Mouse (Mus musculus) liver, adult 2 months (tissue): ENCODE results near the gene Sumo2. TPM values are rescaled to one million over a fixed set of nuclear protein-coding genes. Genes with fewer than 3 reads are reported as not detected.
A peak's percentile ranks its signal among the peaks of the same experiment; 100 is the strongest.

Experiments
- DNase-seq: peaks from one replicate; pipeline ENCODE4 v3.0.0-alpha.2; 2011; ENCODE audit warnings: low read depth, low spot score; ENCODE audit errors: extremely low read depth
- H3K27ac ChIP-seq: fragments of 200-500 bp; replicated peaks from 2 replicates; pipeline ENCODE4 v1.5.1; 2012; ENCODE audit warnings: low read depth, mild to moderate bottlenecking, control low read depth, inconsistent platforms, low read length; ENCODE audit not compliant: insufficient read depth
- H3K27me3 ChIP-seq: fragments of 200-500 bp; 2 replicates; pipeline ENCODE4 v1.6.1; 2012; ENCODE audit warnings: mild to moderate bottlenecking, moderate library complexity, low read length, inconsistent platforms; ENCODE audit not compliant: control insufficient read depth, insufficient read depth
- H3K36me3 ChIP-seq: fragments of 200-500 bp; 2 replicates; pipeline ENCODE4 v1.6.1; 2012; ENCODE audit warnings: low read length, inconsistent platforms; ENCODE audit not compliant: control insufficient read depth, insufficient read depth
- H3K4me1 ChIP-seq: fragments of 200-500 bp; 2 replicates; pipeline ENCODE4 v1.6.1; 2011; ENCODE audit warnings: low read length; ENCODE audit not compliant: control insufficient read depth, insufficient read depth
- H3K4me3 ChIP-seq: fragments of 200-500 bp; 2 replicates; pipeline ENCODE4 v1.5.1; 2011; ENCODE audit warnings: low read depth, mild to moderate bottlenecking, control low read depth, low read length, moderate library complexity; ENCODE audit not compliant: insufficient read depth
- H3K79me2 ChIP-seq: fragments of 200-500 bp; 2 replicates; pipeline ENCODE4 v1.6.1; 2012; ENCODE audit warnings: inconsistent platforms, mild to moderate bottlenecking, low read length, moderate library complexity; ENCODE audit not compliant: control insufficient read depth, insufficient read depth
- H3K9ac ChIP-seq: fragments of 200-500 bp; 2 replicates; pipeline ENCODE4 v1.6.1; 2012; ENCODE audit warnings: low read depth, mild to moderate bottlenecking, control low read depth, inconsistent platforms, low read length
- CTCF ChIP-seq: fragments of 200-500 bp; IDR thresholded peaks from 2 replicates; pipeline ENCODE4 v1.5.1; 2011; ENCODE audit warnings: low read depth, low read length, control low read depth
- POLR2A ChIP-seq: fragments of 200-500 bp; IDR thresholded peaks from 2 replicates; pipeline ENCODE4 v1.6.1; 2011; ENCODE audit warnings: low read length, control low read depth; ENCODE audit not compliant: insufficient read depth; ENCODE audit errors: extremely low read depth
- WGBS: fragments of 180-500 bp; shearing (Covaris S2); methylation state at CpG from one replicate; pipeline ENCODE4 v1.1.7; 2018; 5-methylcytosine and 5-hydroxymethylcytosine counted together
- polyA plus RNA-seq: library from polyadenylated mRNA; depleted of rRNA; stranded (reverse); fragments of >200 nt; gene quantifications from 2 replicates; pipeline ENCODE4 v1.2.3, GENCODE M21; 2012
- total RNA-seq: library from RNA; depleted of rRNA; stranded (reverse); fragments of >200 nt; gene quantifications from 2 replicates; pipeline ENCODE4 v1.2.3, GENCODE M21; 2014

The Sumo2 gene
- total and polyA plus RNA-seq, 2 experiments: 24.0 to 106 TPM

DNA sequence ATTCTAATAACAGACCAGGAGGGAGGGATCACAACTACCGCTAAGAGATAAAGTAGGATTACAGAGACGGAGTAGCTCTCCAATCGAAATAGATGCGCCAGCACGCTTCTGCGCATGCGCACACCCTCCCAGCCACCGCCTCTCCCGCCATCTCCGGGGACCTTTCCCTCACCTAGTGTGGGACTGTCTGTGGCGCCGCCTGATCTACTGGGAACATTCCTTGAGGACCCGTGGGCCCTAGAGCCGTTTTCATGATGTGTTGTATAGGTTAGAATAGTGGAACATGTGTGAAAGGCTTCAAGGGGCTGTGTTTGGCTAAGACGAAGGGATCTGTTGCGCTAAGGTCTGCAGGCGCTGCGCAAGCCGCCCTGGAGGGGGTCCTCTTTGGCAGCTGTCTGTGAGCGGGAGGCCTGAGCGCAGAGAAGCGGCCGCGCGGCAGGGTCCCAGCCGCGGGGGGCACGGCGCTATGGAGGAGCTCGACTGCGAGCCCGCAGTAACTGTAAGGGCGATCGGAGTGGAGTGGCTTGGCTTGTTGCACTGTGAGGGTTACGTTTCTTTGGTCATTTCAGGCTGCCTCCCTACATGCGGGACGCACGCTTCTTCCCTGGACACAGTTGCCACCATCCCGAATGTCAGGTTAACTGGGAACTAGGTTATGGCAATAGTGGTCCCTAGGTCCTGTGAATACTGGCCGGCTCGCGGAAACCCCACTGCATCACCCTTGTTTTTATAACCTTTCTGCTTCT lies 28.2 kb upstream of the Sumo2 start, which contains the start of gene Nup85:
Nup85 (plus strand) TSS at position 371 of the 746 bp plus-strand sequence.
- Histone ChIP-seq H3K27me3 (no peaks in the 10 kb centered on the region), H3K4me3 (peak within 1 kb of the TSS; percentile 77), H3K9ac (peak within 1 kb of the TSS; percentile 82), H3K27ac (peak within 1 kb of the TSS; percentile 63), H3K36me3 (peaks cover 15% of the 10 kb centered on the region; the same call in 1 of the 2 replicates), H3K4me1 (no peaks in the 10 kb centered on the region; the same call in 1 of the 2 replicates), H3K79me2 (peaks cover 3% of the 10 kb centered on the region; the same call in 1 of the 2 replicates)
- TF ChIP-seq POLR2A (peak; percentile 8; the same call in 1 of the 2 replicates), CTCF (no peak)
- under 1% methylated on average over 42 of the region's 42 CpGs for WGBS
- DNase-seq: peak; percentile 82

- 38% methylated on average over 4 of the region's 4 CpGs for WGBS
- Histone ChIP-seq H3K4me1 (no peaks in the 10 kb centered on the region; the same call in 1 of the 2 replicates), H3K79me2 (peaks cover 3% of the 10 kb centered on the region; the same call in 1 of the 2 replicates), H3K27me3 (no peaks in the 10 kb centered on the region), H3K36me3 (peaks cover 7% of the 10 kb centered on the region; the same call in 1 of the 2 replicates), H3K27ac (no peak overlapping the region), H3K4me3 (peak overlapping the region; percentile 34; the same call in 1 of the 2 replicates), H3K9ac (no peak overlapping the region)
- TF ChIP-seq CTCF: peak; percentile 4; the same call in 1 of the 2 replicates
- no peak for TF ChIP-seq POLR2A
- peak; percentile 38 for DNase-seq
Observed at GRCm38 (mm10) chr11:115563406-115563805, 27.3 kb upstream of the Sumo2 start.

- no peaks in the 10 kb centered on the region for H3K36me3 ChIP-seq
- TF ChIP-seq POLR2A (no peak), CTCF (no peak)
- H3K4me1 ChIP-seq: no peaks in the 10 kb centered on the region
- no peak overlapping the region for H3K4me3 ChIP-seq
- no peaks in the 10 kb centered on the region for H3K79me2 ChIP-seq
- no peak overlapping the region for H3K27ac ChIP-seq
- no peak overlapping the region for H3K9ac ChIP-seq
- 84% methylated on average over 17 of the region's 17 CpGs for WGBS
- H3K27me3 ChIP-seq: no peaks in the 10 kb centered on the region
- DNase-seq: no peak
Observed at GRCm38 (mm10) chr11:115555717-115556116, 19.6 kb upstream of the Sumo2 start.

DNA sequence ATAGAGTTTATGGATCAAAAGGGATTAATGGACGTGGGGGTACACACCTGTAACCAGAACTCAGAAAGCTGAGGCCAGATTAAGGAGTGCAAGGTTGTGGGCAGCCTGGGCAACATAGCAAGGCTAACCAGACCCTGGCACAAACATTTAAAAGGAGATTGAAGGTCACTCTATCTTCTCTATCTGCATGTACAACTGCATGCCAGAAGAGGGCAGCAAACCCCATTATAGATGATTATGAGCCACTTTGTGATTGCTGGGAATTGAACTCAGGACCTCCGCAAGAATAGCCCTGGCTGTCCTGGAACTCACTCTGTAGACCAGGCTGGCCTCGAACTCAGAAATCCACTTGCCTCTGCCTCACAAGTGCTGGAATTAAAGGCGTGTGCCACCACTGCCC lies 16.7 kb upstream of the Sumo2 start:
- H3K4me1 ChIP-seq: no peaks in the 10 kb centered on the region
- H3K4me3 ChIP-seq: no peak overlapping the region
- H3K79me2 ChIP-seq: no peaks in the 10 kb centered on the region
- H3K36me3 ChIP-seq: no peaks in the 10 kb centered on the region
- DNase-seq: peak; percentile 22
- no peak for TF ChIP-seq POLR2A
- 0 out of 2 replicates have a peak, but pooled peaks have one; percentile 21 for TF ChIP-seq CTCF
- H3K27me3 ChIP-seq: no peaks in the 10 kb centered on the region
- H3K27ac ChIP-seq: no peak overlapping the region
- 80% methylated on average over 4 of the region's 4 CpGs for WGBS
- no peak overlapping the region for H3K9ac ChIP-seq

DNA sequence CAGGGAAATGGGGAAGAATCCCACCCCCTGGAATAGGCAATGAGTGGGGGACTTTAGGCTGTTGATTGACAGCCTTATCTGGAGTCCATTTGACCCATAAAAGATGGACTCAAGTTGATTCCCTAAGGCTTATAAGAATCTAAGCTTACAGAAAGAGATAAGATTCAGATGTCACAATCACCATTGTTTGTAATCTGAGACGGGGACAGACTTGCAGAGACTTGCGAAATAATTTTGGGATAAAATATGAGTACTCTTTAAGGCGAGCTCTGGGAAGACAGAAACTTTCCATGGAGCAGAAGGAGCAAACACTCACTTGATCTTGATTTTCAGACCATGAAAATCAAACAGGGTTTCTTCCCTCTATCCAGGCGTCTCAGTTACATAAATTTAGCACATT lies 7.5 kb upstream of the Sumo2 start:
- Histone ChIP-seq H3K27me3 (no peaks in the 10 kb centered on the region), H3K79me2 (no peaks in the 10 kb centered on the region), H3K9ac (no peak overlapping the region), H3K4me3 (no peak overlapping the region), H3K36me3 (no peaks in the 10 kb centered on the region), H3K4me1 (no peaks in the 10 kb centered on the region), H3K27ac (no peak overlapping the region)
- whole genome bisulfite sequencing: 61% methylated on average over 4 of the region's 4 CpGs
- DNase-seq: no peak
- TF ChIP-seq CTCF: no peak
- no peak for TF ChIP-seq POLR2A

- TF ChIP-seq POLR2A (no peak), CTCF (no peak)
- Histone ChIP-seq H3K9ac (no peak overlapping the region), H3K36me3 (peaks cover 8% of the 10 kb centered on the region), H3K27me3 (no peaks in the 10 kb centered on the region), H3K4me1 (peaks cover 4% of the 10 kb centered on the region; the same call in 1 of the 2 replicates), H3K79me2 (no peaks in the 10 kb centered on the region; the same call in 1 of the 2 replicates), H3K27ac (no peak overlapping the region), H3K4me3 (no peak overlapping the region)
- no peak for DNase-seq
- WGBS: 57% methylated on average over 2 of the region's 2 CpGs
Observed at GRCm38 (mm10) chr11:115538045-115538444, 2.0 kb upstream of the Sumo2 start.
